Mouse (Mus musculus) spleen, postnatal 4 days (tissue): ENCODE measurements at regions not wholly inside any gene's neighbourhood (a gene's known extent, or its start where the extent isn't known, plus 50 kb on each side); places are given as distances from the start of the nearest gene placed in this dataset.
A peak's percentile ranks its signal among the peaks of the same experiment; 100 is the strongest.
"Not testable (repeated sequence)": the region's sequence is repeated elsewhere in the genome, so short reads cannot be mapped to it uniquely, and the experiment has no call there.

Source experiments
- DNase-seq, 2 experiments: peaks; one replicate each; pipeline ENCODE4 v3.0.0; 2022; ENCODE audit warnings: low spot score in 2 of 2

GRCm38 (mm10) chr13:65375273-65375672 lies 96.7 kb downstream of the Zfp369 start:
- not testable (repeated sequence) for DNase-seq

- DNase-seq, result not testable (repeated sequence)
Observed at GRCm38 (mm10) chr13:65379411-65379810, 100.8 kb downstream of the Zfp369 start.

- DNase-seq, result not testable (repeated sequence)
Observed at GRCm38 (mm10) chr13:65414990-65415389, 97.5 kb upstream of the Gm10139 start.

- peak in 1 of 2 experiments; percentile 51 for DNase-seq
Observed at GRCm38 (mm10) chr13:65420201-65420600, 92.3 kb upstream of the Gm10139 start.
